Mouse (Mus musculus) stomach, embryonic 14.5 days (tissue): ENCODE measurements around the gene Myrip. TPM values are rescaled to one million over a fixed set of nuclear protein-coding genes. Genes with fewer than 3 reads are reported as not detected.

ENCODE experiments used
- ATAC-seq: fragments of 200-750 bp; cut with Nextera tagmentation; 2 replicates; pipeline ENCODE4 v1.8.0; 2017; ENCODE audit warnings: low read depth, moderate TSS enrichment; ENCODE audit not compliant: insufficient number of reproducible peaks, insufficient read depth, low FRiP score
- H3K27ac ChIP-seq: fragments of 300-500 bp; sonication (generic); 2 replicates; pipeline ENCODE4 v1.5.1; 2014; ENCODE audit warnings: mild to moderate bottlenecking, low read length, moderate library complexity, mixed read lengths
- H3K27me3 ChIP-seq: fragments of 300-500 bp; sonication (generic); 2 replicates; pipeline ENCODE4 v1.6.1; 2014; ENCODE audit warnings: low read length, control low read depth, mixed read lengths; ENCODE audit not compliant: control insufficient read depth, insufficient read depth
- H3K36me3 ChIP-seq: fragments of 300-500 bp; sonication (generic); 2 replicates; pipeline ENCODE4 v1.6.1; 2014; ENCODE audit warnings: mild to moderate bottlenecking, control low read depth, low read length, moderate library complexity, mixed read lengths; ENCODE audit not compliant: control insufficient read depth, insufficient read depth
- H3K4me1 ChIP-seq: fragments of 300-500 bp; sonication (generic); 2 replicates; pipeline ENCODE4 v1.6.1; 2014; ENCODE audit warnings: low read length, control low read depth, mixed read lengths; ENCODE audit not compliant: control insufficient read depth, insufficient read depth
- H3K4me2 ChIP-seq: fragments of 300-500 bp; sonication (generic); replicated peaks from 2 replicates; pipeline ENCODE4 v1.6.1; 2014; ENCODE audit warnings: low read depth, low read length, control low read depth
- H3K4me3 ChIP-seq: fragments of 300-500 bp; sonication (generic); 2 replicates; pipeline ENCODE4 v1.5.1; 2014; ENCODE audit warnings: low read depth, low read length, control low read depth
- H3K9ac ChIP-seq: fragments of 300-500 bp; sonication (generic); replicated peaks from 2 replicates; pipeline ENCODE4 v1.6.1; 2014; ENCODE audit warnings: low read depth, mild to moderate bottlenecking, control low read depth, low read length, moderate library complexity, mixed read lengths
- H3K9me3 ChIP-seq: fragments of 300-500 bp; sonication (generic); 2 replicates; pipeline ENCODE4 v1.6.1; 2016; ENCODE audit warnings: low read depth, low read length, control low read depth; ENCODE audit not compliant: control insufficient read depth
- WGBS: fragments of 180-500 bp; shearing (Covaris S2); extraction: QIAGEN DNeasy Blood & Tissue Kit; methylation state at CpG from one replicate; pipeline ENCODE4 v1.1.7; 2014; 5-methylcytosine and 5-hydroxymethylcytosine counted together
- polyA plus RNA-seq: library from polyadenylated mRNA; unstranded; fragments of >200 nt; fragmentation: Nextera tagmentation; extraction: Ambion mirVana; gene quantifications from 2 replicates; pipeline ENCODE4 v1.2.1, GENCODE M21; 2014

Gene Myrip
- polyA plus RNA-seq, 1 experiment from 2014 or later, result 0.30 TPM

DNA sequence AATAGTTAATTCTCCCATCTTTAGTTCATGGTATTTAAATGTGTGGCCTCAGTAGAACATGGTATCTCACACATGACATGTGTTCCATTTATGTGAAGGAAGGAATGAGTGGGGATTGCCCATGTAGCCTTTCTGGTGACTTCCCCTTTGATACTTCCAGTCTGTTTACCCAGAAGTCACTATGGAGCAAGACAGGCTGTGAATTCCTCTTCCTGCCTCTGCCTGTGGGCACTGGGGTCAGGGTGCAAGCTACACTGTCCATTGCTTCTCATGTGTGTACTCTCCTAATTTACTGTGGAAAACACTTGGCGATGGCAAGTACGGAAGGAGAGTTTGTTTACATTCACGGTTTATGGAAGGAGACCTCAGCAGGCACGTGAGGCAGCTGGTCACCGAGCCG is 55.2 kb downstream of the Myrip start:
- H3K9ac ChIP-seq, result no peak overlapping the region
- no peak overlapping the region for H3K4me2 ChIP-seq
- H3K9me3 ChIP-seq, result no peaks in the 10 kb centered on the region
- 58% methylated on average over 6 of the region's 6 CpGs for WGBS
- no peaks in the 10 kb centered on the region for H3K36me3 ChIP-seq
- no peak overlapping the region for H3K4me3 ChIP-seq
- no peak overlapping the region for H3K27ac ChIP-seq
- no peaks in the 10 kb centered on the region for H3K27me3 ChIP-seq
- no peaks in the 10 kb centered on the region for H3K4me1 ChIP-seq
- ATAC-seq, result no peak

DNA sequence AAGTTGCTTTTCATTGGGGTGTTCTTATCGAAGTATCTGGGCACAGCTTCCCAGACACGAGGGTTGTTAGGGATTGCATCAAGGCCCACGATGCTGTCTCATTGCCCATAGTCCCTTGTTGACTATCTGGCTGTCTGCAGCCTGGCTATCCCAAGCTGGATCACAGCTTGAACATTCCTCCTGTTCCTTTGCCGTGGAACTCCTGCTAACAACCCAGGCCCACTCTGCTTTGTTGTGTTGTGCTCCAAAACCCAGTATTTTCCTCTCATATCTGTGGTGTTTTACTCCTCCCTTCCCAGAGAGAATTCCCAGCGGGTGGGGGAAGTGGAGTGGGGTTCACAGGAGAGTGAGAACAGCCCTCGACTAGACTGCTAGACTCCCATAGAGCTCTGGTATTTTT is 56.7 kb downstream of the Myrip start:
- Histone ChIP-seq H3K4me1 (no peaks in the 10 kb centered on the region), H3K9ac (no peak overlapping the region), H3K27ac (no peak overlapping the region), H3K4me3 (no peak overlapping the region), H3K27me3 (no peaks in the 10 kb centered on the region), H3K4me2 (no peak overlapping the region), H3K36me3 (no peaks in the 10 kb centered on the region), H3K9me3 (no peaks in the 10 kb centered on the region)
- no peak for ATAC-seq
- 79% methylated on average over 6 of the region's 6 CpGs for WGBS

DNA sequence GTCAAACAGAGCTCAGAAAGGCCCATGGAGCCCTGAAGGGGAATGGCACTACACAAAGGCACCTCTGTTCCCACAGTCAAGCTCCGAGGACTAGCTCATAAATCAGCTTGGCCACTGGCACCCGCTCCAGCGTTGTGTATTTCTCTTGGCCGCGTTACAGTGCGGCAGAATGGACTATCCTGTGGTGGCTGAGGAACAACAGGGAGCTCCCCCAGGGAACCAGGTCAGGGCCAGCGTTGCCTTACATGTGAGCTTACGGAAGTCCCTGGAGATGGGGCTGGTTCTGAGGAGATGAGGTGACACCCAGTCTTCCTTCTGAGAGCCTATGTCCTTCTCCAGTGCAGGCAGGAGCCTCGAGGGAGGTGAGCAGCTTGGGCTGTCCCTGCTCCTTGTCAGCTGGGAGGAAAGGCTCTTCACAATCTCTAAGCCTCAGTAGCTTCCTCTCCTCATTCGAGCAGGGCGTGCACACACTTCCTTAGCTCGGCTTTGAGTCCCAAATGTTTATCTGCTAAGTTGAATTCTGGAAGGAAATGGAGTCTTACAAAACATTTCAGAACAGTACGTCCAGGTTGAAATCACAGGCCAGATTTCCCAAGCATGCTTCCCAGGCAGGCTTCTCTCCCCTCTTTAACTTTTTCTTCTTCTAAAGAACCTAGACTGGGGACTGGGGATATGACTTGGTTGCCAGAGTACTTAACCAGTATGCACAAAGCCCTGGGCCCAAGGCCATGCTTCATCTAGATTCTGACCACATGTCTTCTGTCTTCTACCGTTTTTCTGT is 59.3 kb downstream of the Myrip start:
- no peak for ATAC-seq
- 48% methylated on average over 14 of the region's 14 CpGs for WGBS
- Histone ChIP-seq H3K4me3 (no peak overlapping the region), H3K27me3 (no peaks in the 10 kb centered on the region), H3K4me2 (no peak overlapping the region), H3K4me1 (no peaks in the 10 kb centered on the region), H3K36me3 (no peaks in the 10 kb centered on the region), H3K27ac (no peak overlapping the region), H3K9ac (no peak overlapping the region), H3K9me3 (no peaks in the 10 kb centered on the region)

DNA sequence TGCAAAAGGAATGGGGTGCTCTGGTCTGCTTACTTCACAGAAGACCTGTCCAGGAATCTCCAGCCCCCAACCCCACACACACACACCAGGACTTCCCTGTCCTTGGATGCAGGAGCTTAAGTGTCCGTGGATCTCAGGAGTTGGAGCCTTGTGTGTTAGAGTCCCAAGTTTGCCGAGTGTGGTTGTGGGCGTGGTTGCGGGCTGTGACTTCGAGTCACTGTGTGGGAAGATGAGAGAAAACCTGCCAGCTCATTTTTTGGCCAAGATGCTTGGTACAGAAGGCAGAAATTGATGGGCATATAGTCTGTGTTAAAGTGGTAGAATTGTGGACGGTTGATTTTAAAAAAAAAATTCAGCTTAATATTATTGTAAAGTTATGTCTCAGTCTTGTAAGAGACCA is 60.3 kb downstream of the Myrip start:
- WGBS, result 85% methylated on average over 6 of the region's 6 CpGs
- Histone ChIP-seq H3K9ac (no peak overlapping the region), H3K4me2 (no peak overlapping the region), H3K4me1 (no peaks in the 10 kb centered on the region), H3K9me3 (no peaks in the 10 kb centered on the region), H3K27ac (no peak overlapping the region), H3K27me3 (no peaks in the 10 kb centered on the region), H3K36me3 (no peaks in the 10 kb centered on the region), H3K4me3 (no peak overlapping the region)
- ATAC-seq, result no peak

DNA sequence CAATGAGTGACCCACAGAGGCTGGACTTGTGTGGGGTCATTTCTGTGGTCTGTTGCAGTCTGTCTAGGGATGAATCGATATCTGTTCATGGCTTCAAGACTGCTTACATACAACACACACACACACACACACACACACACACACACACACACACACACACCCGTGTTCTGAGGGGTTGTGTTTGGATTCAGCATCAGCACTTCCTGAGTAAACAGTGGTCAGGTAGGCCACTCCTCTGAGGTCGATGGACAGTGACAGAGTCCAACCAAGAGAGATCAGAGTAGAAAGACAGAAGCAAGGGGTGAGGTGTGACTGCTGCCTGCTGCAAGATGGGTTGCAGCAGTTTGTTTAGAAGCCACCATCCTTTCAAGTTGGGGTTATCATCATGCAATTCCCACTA is 61.4 kb downstream of the Myrip start:
- Histone ChIP-seq H3K4me2 (no peak overlapping the region), H3K4me3 (no peak overlapping the region), H3K4me1 (no peaks in the 10 kb centered on the region), H3K9ac (no peak overlapping the region), H3K27ac (no peak overlapping the region), H3K36me3 (no peaks in the 10 kb centered on the region), H3K9me3 (no peaks in the 10 kb centered on the region), H3K27me3 (no peaks in the 10 kb centered on the region)
- 55% methylated on average over 3 of the region's 3 CpGs for WGBS
- no peak for ATAC-seq

DNA sequence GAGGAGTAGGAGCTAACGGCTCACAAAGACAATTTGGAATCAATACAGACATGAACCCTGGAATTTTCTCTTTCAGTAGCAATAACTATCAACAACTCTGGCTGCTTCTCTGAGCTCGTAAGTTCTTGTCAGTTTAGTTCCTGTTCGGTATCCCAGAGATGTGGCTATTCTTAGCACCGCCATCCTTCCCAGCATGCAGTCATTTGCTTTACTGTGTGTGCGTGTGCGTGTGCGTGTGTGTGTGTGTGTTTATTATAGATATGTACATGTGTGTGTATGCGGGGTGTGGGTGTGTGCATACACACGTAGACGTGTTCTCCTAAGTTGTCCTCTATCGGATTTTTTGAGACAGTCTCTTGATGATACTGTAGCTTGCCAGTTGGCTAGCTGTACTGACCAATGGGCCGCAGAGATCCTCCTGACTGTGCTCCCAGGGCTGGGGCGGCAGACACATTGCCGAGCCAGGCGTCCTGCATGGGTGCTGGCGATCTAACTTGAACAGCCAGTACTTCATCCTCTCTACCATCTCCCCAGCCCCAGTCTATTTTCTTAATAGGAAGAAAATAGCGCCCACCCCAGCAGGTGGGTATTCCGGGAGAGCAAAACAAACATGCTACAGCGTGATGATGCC is 63.5 kb downstream of the Myrip start:
- no peaks in the 10 kb centered on the region for H3K36me3 ChIP-seq
- ATAC-seq, result no peak
- no peak overlapping the region for H3K9ac ChIP-seq
- no peak overlapping the region for H3K4me3 ChIP-seq
- H3K4me1 ChIP-seq, result no peaks in the 10 kb centered on the region
- no peaks in the 10 kb centered on the region for H3K27me3 ChIP-seq
- H3K4me2 ChIP-seq, result no peak overlapping the region
- no peaks in the 10 kb centered on the region for H3K9me3 ChIP-seq
- no peak overlapping the region for H3K27ac ChIP-seq
- WGBS, result 81% methylated on average over 19 of the region's 19 CpGs

DNA sequence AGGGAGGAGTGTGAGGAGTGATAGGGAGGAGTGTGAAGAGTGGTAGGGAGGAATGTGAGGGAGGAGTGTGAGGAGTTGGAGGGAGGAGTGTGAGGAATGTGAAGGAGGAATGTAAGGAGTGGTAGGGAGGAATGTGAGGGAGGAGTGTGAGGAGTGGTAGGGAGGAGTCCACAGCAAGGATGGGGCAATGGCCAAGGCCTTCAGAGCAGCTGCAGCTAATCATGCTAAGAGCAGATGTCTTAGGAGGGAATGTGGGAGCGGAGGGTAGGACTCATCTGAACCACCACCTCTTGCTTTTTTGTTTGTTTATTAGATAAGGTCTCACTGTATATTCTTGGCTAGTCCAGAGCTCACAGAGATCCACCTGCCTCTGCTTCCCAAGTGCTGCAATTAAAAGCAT is 66.2 kb downstream of the Myrip start:
- Histone ChIP-seq H3K9me3 (no peaks in the 10 kb centered on the region), H3K9ac (no peak overlapping the region), H3K4me3 (no peak overlapping the region), H3K27ac (no peak overlapping the region), H3K36me3 (no peaks in the 10 kb centered on the region), H3K4me1 (no peaks in the 10 kb centered on the region), H3K27me3 (no peaks in the 10 kb centered on the region), H3K4me2 (no peak overlapping the region)
- 88% methylated on average over 1 of the region's 1 CpGs for WGBS
- ATAC-seq, result no peak

DNA sequence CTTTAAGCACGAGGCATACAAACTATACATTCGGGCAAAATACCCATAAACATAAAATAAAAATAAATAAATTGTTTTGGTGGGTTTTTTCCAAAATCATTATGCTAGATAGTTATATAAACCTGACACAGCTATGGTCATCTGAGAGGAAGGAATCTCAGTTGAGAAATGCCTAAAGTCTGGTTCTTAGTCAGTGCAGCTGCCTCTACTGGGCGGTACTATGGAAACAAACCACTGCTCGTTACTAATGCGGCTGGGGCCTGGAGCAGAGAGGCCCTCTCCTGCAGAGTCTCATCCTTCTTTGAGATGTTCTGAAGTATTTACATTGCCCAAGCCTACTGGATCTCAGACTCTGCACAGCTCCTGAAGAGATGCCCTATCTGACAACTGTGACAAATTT is 70.3 kb downstream of the Myrip start:
- Histone ChIP-seq H3K27me3 (no peaks in the 10 kb centered on the region), H3K4me1 (no peaks in the 10 kb centered on the region), H3K27ac (no peak overlapping the region), H3K9me3 (no peaks in the 10 kb centered on the region), H3K4me3 (no peak overlapping the region), H3K4me2 (no peak overlapping the region), H3K9ac (no peak overlapping the region), H3K36me3 (no peaks in the 10 kb centered on the region)
- WGBS, result 76% methylated on average over 5 of the region's 5 CpGs
- ATAC-seq, result no peak

DNA sequence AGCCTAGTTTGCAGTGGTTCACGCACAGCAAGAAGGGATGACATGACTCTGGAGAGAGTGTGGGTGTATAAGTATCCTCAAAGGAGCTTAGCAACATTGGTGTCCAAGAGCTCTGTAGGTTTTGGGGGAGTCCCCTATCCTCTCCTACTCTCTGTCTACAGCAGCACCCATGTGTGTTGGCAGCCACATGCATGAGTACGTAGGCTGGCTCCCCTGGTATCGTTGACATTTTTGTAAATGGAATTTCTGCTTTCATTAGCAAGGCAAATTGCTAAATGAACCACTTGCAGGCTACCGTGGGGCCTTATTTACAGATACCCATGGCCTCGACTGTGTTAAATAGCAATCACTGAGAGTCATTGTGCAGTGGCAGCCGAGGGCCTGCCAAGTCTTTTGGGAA is 71.0 kb downstream of the Myrip start:
- no peak overlapping the region for H3K9ac ChIP-seq
- 81% methylated on average over 6 of the region's 6 CpGs for WGBS
- H3K4me1 ChIP-seq, result no peaks in the 10 kb centered on the region
- no peaks in the 10 kb centered on the region for H3K9me3 ChIP-seq
- H3K4me2 ChIP-seq, result no peak overlapping the region
- no peaks in the 10 kb centered on the region for H3K36me3 ChIP-seq
- ATAC-seq, result no peak
- no peaks in the 10 kb centered on the region for H3K27me3 ChIP-seq
- H3K27ac ChIP-seq, result no peak overlapping the region
- no peak overlapping the region for H3K4me3 ChIP-seq
